Mouse (Mus musculus) adrenal gland, postnatal 14 days (tissue): ENCODE measurements around the gene Eef1a1. TPM values are rescaled to one million over a fixed set of nuclear protein-coding genes. Genes with fewer than 3 reads are reported as not detected.

Source experiments
- DNase-seq: peaks from one replicate; pipeline ENCODE4 v3.0.0; 2021; ENCODE audit warnings: mixed read lengths
- total RNA-seq: library from RNA; stranded (reverse); gene quantifications from 2 replicates; pipeline ENCODE4 v1.2.3, GENCODE M21; 2021

Gene Eef1a1
- total RNA-seq, 1 experiment from 2014 or later: 6,863 TPM

DNA sequence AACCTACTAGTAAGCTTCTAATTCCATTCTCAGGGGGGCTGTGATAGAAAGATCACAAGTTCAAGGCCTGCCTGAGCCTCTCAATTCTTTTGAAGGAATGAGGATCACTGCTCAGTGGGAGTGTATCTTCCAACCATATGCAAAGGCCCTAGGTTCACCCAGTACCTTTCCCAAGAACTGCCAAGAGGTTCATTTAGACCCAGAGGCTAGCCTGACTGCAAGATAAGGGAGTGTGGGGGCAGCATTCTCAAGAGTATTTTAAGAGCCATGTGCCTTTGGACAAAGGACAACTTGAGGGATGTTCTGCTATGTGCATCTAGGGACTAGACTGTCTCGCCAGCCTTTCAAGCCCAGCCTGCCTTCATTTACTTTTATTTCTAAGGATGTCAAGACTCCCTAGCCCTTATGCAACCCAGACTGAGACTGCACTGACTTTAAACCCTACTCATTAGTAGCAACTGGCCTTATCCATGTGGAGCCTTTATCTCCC, 12.4 kb downstream of the Eef1a1 start:
- DNase-seq: peak; percentile 17

DNA sequence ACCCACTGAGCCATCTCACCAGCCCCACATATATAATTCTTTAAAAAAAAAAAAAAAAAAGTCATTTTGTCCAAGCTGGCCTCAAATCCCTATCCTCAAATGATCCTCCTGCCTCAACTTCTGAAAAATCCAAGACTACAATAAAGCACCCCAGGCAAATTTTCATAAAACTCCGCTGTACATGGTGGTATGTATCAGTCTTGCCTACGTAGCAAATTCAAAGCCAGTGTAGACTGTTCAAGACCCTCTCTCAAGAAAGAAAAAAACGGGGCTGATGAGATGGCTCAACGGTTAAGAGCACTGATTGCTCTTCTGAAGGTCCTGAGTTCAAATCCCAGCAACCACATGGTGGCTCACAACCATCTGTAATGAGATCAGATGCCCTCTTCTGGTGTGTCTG, 13.1 kb downstream of the Eef1a1 start:
- DNase-seq: no peak

DNA sequence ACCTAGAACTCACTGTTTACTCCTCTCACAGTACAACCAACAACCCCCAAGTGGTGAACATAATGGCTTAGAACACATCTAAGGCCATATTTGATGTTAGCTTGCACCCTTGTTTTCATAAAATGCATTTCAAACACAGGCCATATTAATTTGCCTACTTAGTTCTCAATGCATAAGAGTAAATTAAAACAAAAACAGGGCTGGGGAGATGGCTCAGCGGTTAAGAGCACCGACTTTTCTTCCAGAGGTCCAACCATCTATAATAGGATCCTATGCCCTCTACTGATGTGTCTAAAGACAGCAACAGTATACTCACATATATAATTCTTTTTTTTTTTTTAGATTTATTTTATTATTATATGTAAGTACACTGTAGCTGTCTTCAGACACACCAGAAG, 13.6 kb downstream of the Eef1a1 start:
- no peak for DNase-seq

DNA sequence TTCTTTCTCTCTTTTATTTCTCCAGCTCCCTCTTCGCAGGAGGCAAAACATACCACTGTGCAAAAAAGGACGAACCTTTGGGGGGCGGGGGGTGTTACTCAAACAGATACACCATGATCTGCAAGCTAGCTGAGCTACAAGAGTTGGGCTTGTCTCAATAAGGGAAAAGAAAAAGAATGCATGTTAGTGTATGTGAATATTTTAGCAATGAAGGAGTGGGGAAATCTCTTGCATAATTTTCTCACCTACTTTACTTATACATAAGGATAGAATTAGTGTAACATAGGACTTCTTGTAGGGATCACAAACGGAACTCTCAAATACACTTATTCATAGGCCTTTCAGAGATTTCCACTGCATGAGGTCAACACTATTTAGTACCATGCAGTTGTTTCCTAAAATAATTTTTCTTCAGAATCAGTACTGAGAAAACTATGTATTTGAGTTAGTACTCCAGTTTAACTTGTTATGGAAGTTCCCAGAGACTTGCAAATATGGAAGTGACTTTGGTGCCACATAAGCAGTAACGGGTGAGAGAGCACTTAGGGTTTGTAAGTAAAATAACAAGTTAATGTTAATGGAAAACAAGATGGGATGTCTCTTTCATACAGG, 14.1 kb downstream of the Eef1a1 start:
- no peak for DNase-seq

DNA sequence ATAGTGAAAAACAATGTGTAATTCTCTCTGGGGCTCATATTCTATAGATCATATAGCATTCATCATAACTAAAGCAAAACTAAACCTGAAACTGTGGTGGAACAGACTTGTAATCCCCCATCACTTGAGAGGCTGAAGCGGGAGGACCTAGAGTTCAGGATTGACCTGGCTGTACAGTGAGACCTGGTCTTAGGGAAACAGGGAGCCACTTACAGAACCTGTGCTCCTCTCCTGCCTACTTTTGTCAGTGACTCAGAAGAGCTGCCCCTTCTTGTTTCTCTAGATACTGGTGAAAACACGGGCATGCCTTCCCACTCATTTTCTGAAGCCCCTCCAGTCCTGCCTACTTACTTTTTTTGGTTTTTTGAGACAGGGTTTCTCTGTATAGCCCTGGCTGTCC, 14.7 kb downstream of the Eef1a1 start:
- DNase-seq: no peak

DNA sequence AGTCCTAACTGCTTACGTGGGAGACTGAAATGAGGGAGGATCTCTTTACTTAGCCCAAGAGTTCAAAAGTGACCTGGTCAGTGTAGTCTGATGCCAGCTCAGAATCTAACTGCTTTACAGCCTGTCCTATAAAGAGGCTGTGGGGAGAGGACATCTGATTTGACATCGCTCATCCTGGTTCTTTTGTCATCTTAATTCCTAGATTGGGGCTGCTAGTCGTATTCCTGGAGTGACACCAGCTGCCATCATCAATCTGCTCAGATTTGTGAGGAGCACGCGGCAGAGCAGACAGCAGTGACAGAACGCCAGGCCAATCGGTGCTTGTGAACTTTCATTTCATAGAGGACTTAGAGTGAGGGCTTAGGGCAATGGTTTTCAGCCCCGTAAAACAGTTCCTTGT, 15.4 kb downstream of the Eef1a1 start:
- no peak for DNase-seq

DNA sequence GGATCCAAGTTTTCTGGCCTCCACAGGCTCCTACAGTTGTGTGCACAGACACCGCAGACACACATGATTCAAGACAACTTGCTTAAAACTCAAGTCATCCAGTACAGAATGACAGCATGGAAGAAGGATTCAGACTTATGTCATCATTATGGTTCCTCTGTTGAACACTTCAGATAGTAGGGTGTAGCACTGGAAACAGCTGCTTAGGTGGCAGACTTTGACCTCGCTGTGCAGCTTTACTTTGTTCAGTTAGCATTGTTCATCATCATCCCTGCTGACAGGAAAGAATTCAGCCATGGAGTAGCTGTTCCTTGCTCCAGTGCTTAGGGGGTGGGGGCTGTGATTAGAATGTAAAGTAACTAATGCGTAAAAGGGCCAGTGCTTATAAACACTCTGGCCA, 23.2 kb downstream of the Eef1a1 start:
- DNase-seq: no peak

DNA sequence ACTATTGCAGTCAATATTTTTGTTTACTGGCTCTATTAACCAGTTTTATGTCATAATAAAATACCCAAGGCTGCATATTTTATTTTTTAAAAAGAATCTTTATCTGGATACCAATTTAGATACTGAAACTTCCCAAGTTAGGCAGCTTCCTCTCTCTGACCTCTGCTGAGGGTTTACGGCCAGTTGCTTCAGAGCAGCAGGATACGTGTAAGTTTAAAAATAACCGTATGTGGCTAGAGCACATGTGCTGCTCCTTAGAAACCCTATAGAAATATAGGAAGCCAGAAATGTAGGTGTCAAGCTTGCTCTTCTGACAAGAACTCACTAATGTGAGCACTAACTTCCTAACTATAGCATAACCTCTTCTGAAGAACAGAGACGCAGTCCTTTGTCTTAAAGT, 25.6 kb downstream of the Eef1a1 start:
- DNase-seq: no peak

DNA sequence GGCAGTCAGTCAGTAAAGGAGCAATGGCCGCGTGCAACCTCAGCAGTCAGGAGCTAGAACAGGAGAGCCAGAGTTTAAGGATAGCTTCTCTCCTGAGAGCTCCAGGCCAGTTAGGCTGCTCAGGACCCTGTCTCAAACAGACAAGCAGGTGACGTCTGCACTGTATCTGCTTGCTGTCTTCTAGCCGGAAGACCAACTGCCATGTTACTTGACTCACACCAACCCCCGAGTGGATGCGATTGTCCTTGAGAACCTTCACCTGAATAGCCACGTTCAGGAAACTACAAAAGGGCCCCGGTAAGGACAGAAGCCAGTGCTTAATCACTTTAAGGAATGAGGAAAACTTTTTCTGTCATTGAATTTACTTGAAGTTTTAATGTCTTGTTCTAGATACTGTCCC, 31.9 kb downstream of the Eef1a1 start:
- DNase-seq: no peak

DNA sequence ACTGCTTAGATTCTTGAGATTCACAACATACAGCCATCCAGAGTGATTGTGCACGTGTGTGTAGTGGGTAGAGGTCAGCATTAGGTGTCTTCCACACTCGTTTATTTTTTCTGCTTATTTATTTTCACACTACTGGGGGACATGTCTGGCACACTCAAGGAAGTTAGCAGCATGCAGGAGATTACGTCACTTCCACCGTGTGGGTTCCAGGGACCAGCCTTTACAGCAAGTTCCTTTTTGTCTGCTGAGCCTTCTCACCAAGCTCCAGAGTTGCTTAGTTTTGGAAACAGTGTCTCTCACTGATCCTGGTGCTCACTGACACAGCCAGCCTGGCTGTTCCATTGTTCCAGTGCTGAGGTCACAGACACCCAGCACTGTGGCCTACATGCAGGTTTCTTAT, 37.6 kb downstream of the Eef1a1 start:
- DNase-seq: no peak

DNA sequence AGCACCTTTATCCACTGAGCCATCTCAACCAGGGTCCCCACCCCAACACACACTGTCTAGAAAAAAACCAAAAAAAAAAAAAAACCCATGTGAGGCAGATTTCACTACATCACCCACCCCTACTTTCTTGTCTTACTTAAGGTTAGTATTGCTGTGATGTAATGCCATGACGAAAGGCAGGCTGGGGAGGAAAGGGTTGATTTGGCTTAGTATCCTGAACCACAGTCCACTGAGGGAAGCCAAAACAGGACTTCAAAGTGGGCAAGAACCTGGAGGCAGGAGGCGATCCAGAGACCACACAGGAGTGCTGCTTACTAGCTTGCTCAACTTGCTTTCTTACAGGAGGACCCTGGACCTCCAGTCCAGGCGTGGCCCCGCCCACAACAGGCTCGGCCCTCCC, 38.5 kb downstream of the Eef1a1 start:
- no peak for DNase-seq

DNA sequence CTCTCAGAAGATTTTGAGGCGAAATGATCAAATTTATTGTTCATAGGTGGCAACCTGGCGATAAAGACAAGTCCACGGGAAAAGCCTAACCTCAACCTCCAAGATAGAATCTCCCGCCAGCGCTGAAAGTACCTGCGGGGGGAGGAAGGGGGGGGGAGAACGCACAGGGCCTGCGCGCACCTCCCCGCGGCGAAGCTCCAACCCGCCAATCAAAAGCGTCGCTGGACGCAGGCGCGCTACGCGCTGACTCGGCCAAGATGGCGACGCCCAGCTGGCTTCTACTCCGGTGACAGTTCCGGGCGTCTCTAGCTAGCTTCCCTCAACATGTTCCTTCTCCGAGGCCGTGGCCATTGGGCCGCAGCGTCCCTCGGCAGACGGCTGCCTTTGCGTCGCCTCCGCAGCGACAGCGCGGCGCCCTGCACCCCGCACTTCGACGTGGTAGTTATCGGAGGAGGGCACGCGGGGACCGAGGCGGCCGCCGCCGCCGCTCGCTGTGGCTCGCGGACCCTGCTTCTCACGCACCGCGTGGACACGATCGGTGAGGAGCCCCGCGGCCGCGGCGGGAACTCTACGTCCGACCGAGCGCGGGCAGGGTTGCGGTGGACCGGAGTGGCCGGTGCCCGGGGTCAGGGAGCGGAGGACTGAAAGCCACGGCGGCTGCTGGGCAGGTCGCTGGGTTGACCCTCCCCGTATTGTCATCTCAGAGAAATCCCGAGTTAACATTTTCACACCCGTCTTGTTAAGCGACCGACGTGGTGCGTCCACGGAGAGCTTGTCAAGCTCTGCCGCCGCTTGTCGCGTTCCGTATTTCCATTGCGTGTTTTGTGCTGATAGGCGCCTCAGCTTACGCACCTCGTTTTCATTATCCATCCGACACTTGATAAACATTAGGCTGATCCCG, 40.7 kb downstream of the Eef1a1 start, which contains the start of the genes Mto1 and Gm17324:
TSS of gene Mto1 (plus strand) at position 236 of the 901 bp plus-strand sequence.
TSS of gene Gm17324 (minus strand) at position 814 of the 901 bp plus-strand sequence.
- DNase-seq: peak; percentile 95

DNA sequence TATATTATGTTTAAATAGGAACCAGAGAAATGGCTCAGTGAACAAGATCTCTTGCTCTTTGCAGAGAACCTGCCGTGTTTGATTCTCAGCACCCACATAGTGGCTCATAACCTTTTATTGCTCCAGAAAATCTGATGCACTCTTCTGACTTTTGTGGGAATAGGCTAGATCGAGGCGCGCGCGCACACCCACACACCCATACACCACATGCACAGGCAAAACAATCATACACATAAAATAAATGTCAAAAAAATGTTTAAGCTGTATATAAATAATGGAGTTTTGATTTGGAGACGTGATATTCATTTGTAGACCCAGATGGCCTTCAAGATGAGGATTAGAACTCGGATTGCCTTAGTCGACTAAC, 41.4 kb downstream of the Eef1a1 start:
- DNase-seq: no peak

DNA sequence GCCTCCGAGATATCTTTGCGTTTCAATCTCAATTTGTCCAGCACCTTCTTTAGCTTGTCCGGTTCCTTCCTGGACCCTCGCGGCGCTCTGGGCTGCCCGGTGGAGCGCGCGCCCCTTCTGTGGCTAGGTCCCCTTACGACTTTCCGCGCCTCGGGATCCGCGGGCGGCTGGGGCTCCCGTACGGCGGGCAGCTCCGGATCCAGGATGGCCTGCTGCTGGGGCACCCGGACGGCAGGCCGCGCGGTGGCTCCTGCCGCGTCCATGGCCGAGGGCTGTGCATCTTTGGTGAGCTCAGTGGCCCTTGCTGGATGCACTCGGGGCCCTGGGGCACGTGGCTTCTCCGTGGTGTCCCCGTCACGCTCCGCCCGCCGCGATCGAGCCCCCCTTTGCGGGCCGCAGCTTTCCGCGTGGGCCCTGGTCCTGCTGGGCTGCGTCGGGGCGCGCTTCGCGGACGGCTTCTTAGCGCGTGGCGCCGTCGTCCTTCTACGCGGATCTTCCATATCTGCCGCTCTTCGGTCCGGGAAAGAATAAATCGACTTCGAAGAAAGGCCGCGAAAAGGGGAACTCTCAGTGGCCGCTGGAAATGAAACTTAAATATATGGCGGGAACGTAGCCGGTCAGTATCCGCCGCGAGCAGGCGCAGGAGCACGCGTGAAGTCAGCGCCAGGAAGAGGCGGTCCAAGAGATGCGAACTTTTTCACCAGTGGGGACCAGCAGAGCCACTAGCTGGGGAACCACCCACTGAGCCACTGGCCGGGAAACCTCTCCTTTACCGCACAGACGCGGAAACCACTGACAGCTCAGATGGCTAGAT, 46.2 kb downstream of the Eef1a1 start, which contains the start of gene Cgas:
TSS of gene Cgas (minus strand) at position 659 of the 814 bp plus-strand sequence.
- DNase-seq: peak; percentile 77

DNA sequence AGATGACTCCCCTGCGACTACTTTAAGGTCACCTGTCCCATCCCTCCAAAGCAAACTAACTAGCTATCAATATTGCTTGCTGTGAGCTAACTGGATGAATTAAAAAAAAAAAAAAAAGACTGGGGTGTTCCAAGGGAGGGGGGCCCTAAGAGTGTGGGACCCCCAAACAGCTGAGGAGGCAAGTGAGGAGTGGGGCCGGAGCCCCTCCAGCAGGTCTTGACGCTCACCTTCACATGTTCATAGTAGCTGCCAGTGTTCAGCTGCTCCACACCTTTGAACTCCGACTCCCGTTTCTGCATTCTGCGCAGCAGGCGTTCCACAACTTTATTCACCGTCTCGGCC, 46.7 kb downstream of the Eef1a1 start:
- no peak for DNase-seq

DNA sequence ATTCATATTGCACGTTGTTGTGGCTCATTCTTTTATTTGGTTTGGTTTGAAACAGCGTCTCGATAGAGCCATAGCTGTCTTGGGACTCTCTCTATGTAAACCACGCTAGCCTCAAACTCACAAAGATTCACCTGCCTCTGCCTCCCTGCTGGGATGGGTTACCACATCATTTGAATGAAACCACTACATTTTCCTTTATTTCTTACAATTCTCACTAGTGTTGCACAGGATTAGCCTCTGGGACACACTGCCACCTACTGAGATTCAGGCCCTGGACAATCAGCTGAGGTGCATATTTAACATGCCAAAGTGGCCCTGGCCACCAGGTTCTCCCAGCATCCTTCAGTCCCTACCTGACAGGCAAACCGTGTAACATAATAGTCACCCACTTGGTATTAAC, 49.5 kb downstream of the Eef1a1 start:
- DNase-seq: no peak

DNA sequence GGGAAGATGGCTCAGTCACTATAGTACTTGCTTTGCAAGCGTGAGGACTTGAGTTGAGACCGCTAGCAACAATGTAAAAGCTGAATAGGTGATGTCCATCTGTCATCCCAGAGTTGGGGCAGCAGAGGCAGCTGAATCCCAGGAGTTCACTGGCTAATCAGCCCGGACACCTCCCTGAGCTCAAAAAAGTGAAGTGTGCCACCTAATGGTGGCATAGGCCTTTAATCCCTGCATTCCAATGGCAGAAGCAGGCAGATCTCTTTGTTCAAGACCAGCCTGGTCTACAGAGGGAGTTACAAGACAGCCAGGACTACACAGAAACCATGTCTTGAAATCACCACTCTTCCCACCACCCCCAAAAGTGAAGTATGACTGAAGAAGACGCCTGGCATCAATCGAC, 56.5 kb downstream of the Eef1a1 start:
- no peak for DNase-seq

DNA sequence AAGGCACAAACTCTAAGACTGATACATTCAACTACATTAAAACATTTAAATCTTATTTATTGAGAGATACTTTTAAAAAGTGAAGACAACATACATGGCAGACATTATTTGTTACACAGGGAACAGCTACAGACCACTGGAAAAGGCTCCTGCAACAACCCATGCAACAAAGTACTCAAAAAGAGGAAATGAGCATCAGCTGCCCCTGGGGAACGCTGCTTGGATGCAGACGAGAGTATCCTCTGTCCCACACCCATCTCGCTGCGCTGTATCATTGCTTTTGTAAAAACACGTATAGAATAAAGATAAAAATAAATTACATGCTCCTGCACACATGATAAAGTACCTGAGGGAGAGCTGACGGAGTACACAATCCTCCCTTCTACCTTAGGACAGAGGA, 58.5 kb downstream of the Eef1a1 start:
- no peak for DNase-seq

DNA sequence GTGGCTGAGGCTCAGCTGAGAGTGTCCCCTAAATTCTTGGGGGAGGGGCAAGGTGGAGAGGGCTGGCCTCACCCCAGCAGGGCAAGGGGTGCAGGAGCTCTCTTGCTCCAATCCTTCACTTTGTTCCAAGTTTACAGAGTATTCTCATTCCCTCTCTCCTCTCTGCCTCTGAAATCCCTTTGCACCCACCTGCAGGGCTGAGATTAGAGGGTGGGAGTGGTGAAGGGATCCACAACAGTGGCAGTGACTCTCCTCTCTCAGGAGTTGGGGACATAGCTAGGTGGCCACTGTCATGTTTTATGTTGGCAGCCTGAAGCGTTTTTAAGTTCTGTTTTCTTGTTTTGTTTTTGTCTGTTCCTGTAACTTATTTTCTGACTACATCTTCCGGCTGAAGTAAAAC, 59.4 kb downstream of the Eef1a1 start:
- no peak for DNase-seq

DNA sequence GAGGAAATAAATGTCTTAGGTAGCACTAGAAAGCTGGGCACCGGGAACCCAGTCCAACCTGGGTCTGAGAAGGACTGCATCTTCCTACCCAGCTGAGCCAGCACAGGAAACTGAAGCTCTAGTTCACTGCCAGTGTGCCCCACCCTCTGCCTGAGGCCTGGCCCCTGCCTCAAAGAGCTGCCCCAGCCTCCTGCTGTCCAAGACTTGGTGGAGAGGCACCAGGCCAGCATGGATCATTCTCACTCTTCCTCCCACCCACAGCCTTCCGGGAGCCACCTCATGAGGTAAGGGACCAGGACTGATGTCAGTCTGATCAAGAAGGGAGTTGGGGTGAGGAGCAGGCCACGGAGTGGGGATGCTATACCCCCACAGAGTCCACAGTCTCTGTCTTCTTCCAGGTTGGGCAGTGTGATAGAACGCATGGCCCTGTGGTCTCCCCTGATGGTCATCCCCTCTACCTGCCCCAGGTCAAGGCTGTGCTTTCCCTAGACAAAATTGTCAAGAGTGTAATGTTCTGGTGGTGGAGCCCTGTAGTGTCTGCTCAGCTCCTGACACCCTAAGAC, 60.0 kb downstream of the Eef1a1 start:
- no peak for DNase-seq
